Mouse (Mus musculus) ES-E14 (cell line): ENCODE measurements around the gene Tmem260.

ENCODE experiments used
- HCFC1 ChIP-seq: IDR thresholded peaks from 2 replicates; pipeline ENCODE4 v1.6.1; 2012; ENCODE audit warnings: low read length, inconsistent platforms, borderline replicate concordance; ENCODE audit not compliant: insufficient read depth
- ZC3H11A ChIP-seq: IDR thresholded peaks from 2 replicates; pipeline ENCODE4 v1.6.1; 2012; ENCODE audit warnings: low read depth, mild to moderate bottlenecking, inconsistent platforms, low read length, borderline replicate concordance

DNA sequence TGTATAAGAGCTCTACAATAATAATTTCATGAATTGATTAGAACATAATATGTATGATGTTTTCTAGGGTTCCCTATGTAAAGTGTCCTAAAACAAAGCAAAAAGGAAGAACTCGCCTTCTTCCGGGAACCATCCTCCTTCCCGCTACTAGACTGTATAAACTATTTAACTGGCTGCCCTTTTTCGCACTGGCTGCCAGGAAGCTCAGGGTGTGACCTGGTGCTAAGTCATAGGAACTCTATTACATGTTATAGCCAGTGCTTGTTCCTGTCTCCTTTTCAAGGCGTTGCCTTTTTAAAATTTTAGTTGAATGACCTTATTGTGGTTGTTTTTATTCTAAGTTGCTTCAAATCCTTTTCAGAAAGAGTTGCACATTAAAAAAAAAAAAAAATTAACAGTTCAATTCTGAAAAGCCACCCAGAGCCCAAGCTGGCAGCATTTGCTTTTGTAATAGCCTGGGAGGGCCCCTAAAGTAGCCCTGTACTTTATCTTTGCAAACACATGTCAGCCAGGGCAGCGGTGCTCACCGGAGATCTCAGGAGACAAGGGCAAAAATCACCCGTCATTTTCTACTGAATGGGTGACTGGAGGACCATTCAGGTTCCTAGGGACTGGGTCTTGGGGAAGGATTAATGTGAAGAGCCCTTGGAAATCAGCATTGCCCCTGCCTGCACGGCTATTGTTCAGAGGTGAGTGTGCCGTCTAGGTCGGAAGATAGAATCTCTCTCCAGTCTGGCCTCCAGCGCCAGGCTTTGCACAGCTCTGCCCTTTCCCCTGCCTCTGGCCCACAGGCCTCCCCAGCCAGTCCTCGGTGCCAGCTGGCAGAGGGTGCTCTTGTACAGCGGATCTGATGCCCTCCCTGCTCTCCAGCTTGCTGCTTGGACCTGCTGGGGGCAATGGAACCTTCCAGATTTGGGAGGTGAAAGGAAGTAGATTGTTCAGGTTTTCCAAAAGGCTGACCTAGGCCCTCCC is 92.2 kb downstream of the Tmem260 start:
- TF ChIP-seq ZC3H11A (no peak), HCFC1 (no peak)
